Comparison of ENCODE assay signal across 26 mouse cellular contexts in genomic region chr7:96148191-96148590, GRCm38 (mm10). TPM values are rescaled to one million over a fixed set of nuclear protein-coding genes. Genes with fewer than 3 reads are reported as not detected.
A peak's percentile ranks its signal among the peaks of the same experiment; 100 is the strongest.
DNase-seq lines count a peak whose midpoint lies in the region; ATAC-seq and TF ChIP-seq lines count a peak whose summit lies in the region.
"Had no signal": no experiment of that assay in that cellular context is flagged by ENCODE, and none has a peak within 500 bp of the region (broad histone marks: within the 10 kb centered on the region; RNA-seq: fewer than 3 reads in every experiment).

No protein-coding gene starts in this region.

- no peaks in the 10 kb centered on the region for H3K27me3 ChIP-seq in heart, embryonic 12.5 days (replicated peaks)
- H3K27me3 ChIP-seq in heart, embryonic 16.5 days (ENCODE audit: control insufficient read depth, insufficient read depth, low read length): no peaks in the 10 kb centered on the region
- no peaks in the 10 kb centered on the region for H3K27me3 ChIP-seq in stomach, embryonic 15.5 days (replicated peaks)
- no peaks in the 10 kb centered on the region for H3K27me3 ChIP-seq in stomach, postnatal 0 days (ENCODE audit: control insufficient read depth, insufficient read depth, low read length)
- H3K27me3 ChIP-seq in hindbrain, embryonic 13.5 days: no peaks in the 10 kb centered on the region
- H3K27me3 ChIP-seq: CH12.LX; embryonic facial prominence, embryonic 12.5 days; embryonic facial prominence, embryonic 15.5 days; forebrain, embryonic 15.5 days; kidney, embryonic 15.5 days had no signal

- no peak overlapping the region for H3K4me2 ChIP-seq in heart, embryonic 12.5 days
- no peak overlapping the region for H3K4me2 ChIP-seq in heart, embryonic 16.5 days (ENCODE audit: low read depth, low read length)
- H3K4me2 ChIP-seq in stomach, embryonic 15.5 days: no peak overlapping the region
- H3K4me2 ChIP-seq in stomach, postnatal 0 days (replicated peaks; ENCODE audit: low read depth): no peak overlapping the region
- no peak overlapping the region for H3K4me2 ChIP-seq in hindbrain, embryonic 13.5 days
- H3K4me2 ChIP-seq: embryonic facial prominence, embryonic 12.5 days; embryonic facial prominence, embryonic 15.5 days; forebrain, embryonic 12.5 days; forebrain, embryonic 15.5 days; hindbrain, embryonic 14.5 days; kidney, embryonic 15.5 days had no signal

- no peaks in the 10 kb centered on the region for H3K9me3 ChIP-seq in heart, embryonic 12.5 days (replicated peaks)
- peaks cover 3% of the 10 kb centered on the region; the same call in 1 of the 2 replicates for H3K9me3 ChIP-seq in heart, embryonic 16.5 days (replicated peaks; ENCODE audit: control insufficient read depth, low read length)
- no peaks in the 10 kb centered on the region for H3K9me3 ChIP-seq in stomach, embryonic 15.5 days
- no peaks in the 10 kb centered on the region for H3K9me3 ChIP-seq in stomach, postnatal 0 days (ENCODE audit: control insufficient read depth, low read length)
- H3K9me3 ChIP-seq in hindbrain, embryonic 13.5 days: no peaks in the 10 kb centered on the region
- H3K9me3 ChIP-seq: embryonic facial prominence, embryonic 12.5 days; embryonic facial prominence, embryonic 15.5 days; forebrain, embryonic 12.5 days; forebrain, embryonic 15.5 days; kidney, embryonic 15.5 days had no signal

- H3K4me3 ChIP-seq in heart, embryonic 12.5 days: no peak overlapping the region
- H3K4me3 ChIP-seq in heart, embryonic 16.5 days (ENCODE audit: low read length): no peak overlapping the region
- no peak overlapping the region for H3K4me3 ChIP-seq in stomach, embryonic 15.5 days (replicated peaks)
- no peak overlapping the region for H3K4me3 ChIP-seq in stomach, postnatal 0 days (ENCODE audit: low read depth, low read length)
- no peak overlapping the region for H3K4me3 ChIP-seq in hindbrain, embryonic 13.5 days
- H3K4me3 ChIP-seq: embryonic facial prominence, embryonic 12.5 days; embryonic facial prominence, embryonic 15.5 days; forebrain, embryonic 12.5 days; forebrain, embryonic 15.5 days; hindbrain, embryonic 10.5 days; kidney, embryonic 15.5 days had no signal

- intact Hi-C loops in heart, postnatal 36 days (cut with DNase I): no loop called here

- no peak for TF ChIP-seq EP300 in stomach, postnatal 0 days (optimal IDR thresholded peaks at IDR 0.05)

- no peak overlapping the region for H3K9ac ChIP-seq in heart, embryonic 12.5 days
- no peak overlapping the region for H3K9ac ChIP-seq in heart, embryonic 16.5 days (ENCODE audit: low read length)
- H3K9ac ChIP-seq in stomach, embryonic 15.5 days: no peak overlapping the region
- H3K9ac ChIP-seq in stomach, postnatal 0 days (ENCODE audit: low read length): no peak overlapping the region
- H3K9ac ChIP-seq in hindbrain, embryonic 13.5 days: no peak overlapping the region
- H3K9ac ChIP-seq: embryonic facial prominence, embryonic 12.5 days; embryonic facial prominence, embryonic 15.5 days; forebrain, embryonic 12.5 days; forebrain, embryonic 15.5 days; hindbrain, embryonic 14.5 days; kidney, embryonic 15.5 days had no signal

- no peak overlapping the region for H3K27ac ChIP-seq in heart, embryonic 12.5 days (ENCODE audit: poor library complexity, severe bottlenecking)
- peak overlapping the region; percentile 84 for H3K27ac ChIP-seq in heart, embryonic 16.5 days (ENCODE audit: low read length)
- 0 out of 2 replicates have a peak overlapping the region, but pooled peaks have one; percentile 13 for H3K27ac ChIP-seq in stomach, embryonic 15.5 days
- no peak overlapping the region for H3K27ac ChIP-seq in stomach, postnatal 0 days (replicated peaks)
- H3K27ac ChIP-seq in hindbrain, embryonic 13.5 days: no peak overlapping the region
- H3K27ac ChIP-seq: embryonic facial prominence, embryonic 12.5 days; embryonic facial prominence, embryonic 15.5 days; forebrain, embryonic 12.5 days; forebrain, embryonic 15.5 days; hindbrain, embryonic 10.5 days; hindbrain, embryonic 14.5 days; hindbrain, postnatal 0 days; kidney, embryonic 15.5 days had no signal

- WGBS in heart, embryonic 12.5 days: 70% methylated on average over 4 of the region's 4 CpGs
- 75% methylated on average over 4 of the region's 4 CpGs for WGBS in heart, embryonic 16.5 days
- 72% methylated on average over 4 of the region's 4 CpGs for WGBS in stomach, embryonic 15.5 days
- 63% methylated on average over 4 of the region's 4 CpGs for WGBS in stomach, postnatal 0 days
- WGBS in hindbrain, embryonic 13.5 days: 89% methylated on average over 4 of the region's 4 CpGs

- H3K4me1 ChIP-seq in heart, embryonic 12.5 days (replicated peaks): peaks cover 14% of the 10 kb centered on the region
- peaks cover 25% of the 10 kb centered on the region for H3K4me1 ChIP-seq in heart, embryonic 16.5 days (ENCODE audit: control insufficient read depth, insufficient read depth, low read length)
- 0 out of 2 replicates have a peak, but pooled peaks cover 2% of the 10 kb centered on the region for H3K4me1 ChIP-seq in stomach, embryonic 15.5 days
- no peaks in the 10 kb centered on the region for H3K4me1 ChIP-seq in stomach, postnatal 0 days (replicated peaks; ENCODE audit: control insufficient read depth, insufficient read depth)
- H3K4me1 ChIP-seq in hindbrain, embryonic 13.5 days (replicated peaks): peaks cover 3% of the 10 kb centered on the region; the same call in 1 of the 2 replicates
- H3K4me1 ChIP-seq: embryonic facial prominence, embryonic 12.5 days had no signal

- no peak for TF ChIP-seq CTCF in stomach, postnatal 0 days (IDR thresholded peaks at IDR 0.05; ENCODE audit: low read depth)

- peak; percentile 64 for DNase-seq in heart, adult 11 months
- no peak for DNase-seq in heart, postnatal 36 days
- no peak for DNase-seq in stomach, postnatal 0 days (ENCODE audit: low spot score)
- peak; percentile 97 for DNase-seq in gonadal fat pad, adult 2 months (ENCODE audit: low read depth)
- DNase-seq: B cell, adult 2 months; cerebellum, adult 11 months; cerebellum, adult 2 months; cerebellum, adult 9-11 months; cerebellum, postnatal 25 days; kidney, adult 11 months; kidney, adult 8-10 months had no signal

- ATAC-seq in heart, embryonic 12.5 days (ENCODE audit: insufficient number of reproducible peaks, low FRiP score): no peak
- ATAC-seq in heart, embryonic 16.5 days (replicated peaks; ENCODE audit: extremely low read depth, insufficient read depth, low FRiP score): no peak
- ATAC-seq in stomach, embryonic 15.5 days (ENCODE audit: insufficient read depth, low FRiP score, low read depth): no peak
- no peak for ATAC-seq in stomach, postnatal 0 days (ENCODE audit: low FRiP score, low TSS enrichment)
- no peak for ATAC-seq in hindbrain, embryonic 13.5 days (ENCODE audit: low FRiP score)
- ATAC-seq: forebrain, embryonic 15.5 days; hindbrain, postnatal 0 days; inflammation-experienced regulatory T-cells, adult 6 months had no signal

- no peaks in the 10 kb centered on the region for H3K36me3 ChIP-seq in heart, embryonic 12.5 days
- no peaks in the 10 kb centered on the region for H3K36me3 ChIP-seq in heart, embryonic 16.5 days (ENCODE audit: control insufficient read depth, insufficient read depth)
- no peaks in the 10 kb centered on the region for H3K36me3 ChIP-seq in stomach, embryonic 15.5 days
- no peaks in the 10 kb centered on the region for H3K36me3 ChIP-seq in stomach, postnatal 0 days (ENCODE audit: control insufficient read depth, insufficient read depth, low read length)
- H3K36me3 ChIP-seq in hindbrain, embryonic 13.5 days: no peaks in the 10 kb centered on the region
- H3K36me3 ChIP-seq: embryonic facial prominence, embryonic 12.5 days; embryonic facial prominence, embryonic 15.5 days; forebrain, embryonic 12.5 days; forebrain, embryonic 15.5 days; hindbrain, embryonic 10.5 days; kidney, embryonic 15.5 days had no signal

RNA-seq across cellular contexts. Expression of gene Tenm4, which starts 22.9 kb away (rescaled TPM):
- polyA plus RNA-seq in heart, embryonic 12.5 days (2016; fragmentation: Nextera tagmentation; extraction: Ambion mirVana): 9.9 and 10.2 TPM in 2 replicates
- polyA plus RNA-seq in heart, embryonic 16.5 days (2015; fragmentation: Nextera tagmentation; extraction: Ambion mirVana): 7.2 and 9.1 TPM in 2 replicates
- under 1 TPM; 0.36 to 0.81 TPM for total RNA-seq in heart, postnatal 36 days (2021)
- polyA plus RNA-seq in stomach, embryonic 15.5 days (2015; fragmentation: Nextera tagmentation; extraction: Ambion mirVana): 24.0 and 26.2 TPM in 2 replicates
- polyA plus RNA-seq in stomach, postnatal 0 days (2015; fragmentation: Nextera tagmentation; extraction: Ambion mirVana): 6.9 and 7.2 TPM in 2 replicates
- polyA plus RNA-seq in gonadal fat pad, adult 2 months (2012; rRNA removed): 25.8 and 30.7 TPM in 2 replicates
- polyA plus RNA-seq in hindbrain, embryonic 13.5 days (2015; fragmentation: Nextera tagmentation; extraction: Ambion mirVana): 33.1 and 33.3 TPM in 2 replicates
- total RNA-seq: common myeloid progenitor, adult 5-6 weeks had no signal

Comparison
In these comparisons a context has a peak if more than half of its experiments do, and no peak if none do; other contexts are left out.
1. DNase-seq: peak in heart, adult 11 months (single experiment) and gonadal fat pad, adult 2 months (single experiment); none in heart, postnatal 36 days (0 of 2) and stomach, postnatal 0 days (single experiment).
2. H3K27ac ChIP-seq: peak in heart, embryonic 16.5 days (single experiment) and stomach, embryonic 15.5 days (single experiment); none in heart, embryonic 12.5 days (single experiment), stomach, postnatal 0 days (single experiment) and hindbrain, embryonic 13.5 days (single experiment).